Mouse (Mus musculus) monocyte, adult 5-6 weeks (primary cell): ENCODE data around the gene Myo1e. TPM values are rescaled to one million over a fixed set of nuclear protein-coding genes. Genes with fewer than 3 reads are reported as not detected.
A peak's percentile ranks its signal among the peaks of the same experiment; 100 is the strongest.

Experiments
- ATAC-seq: fragments of 153-309, 156-312 bp; replicated peaks from 2 replicates; pipeline ENCODE4 v1.8.0; 2017; ENCODE audit warnings: mild to moderate bottlenecking; ENCODE audit not compliant: low TSS enrichment, insufficient number of reproducible peaks, severe bottlenecking, poor library complexity, low FRiP score
- total RNA-seq: library from RNA; stranded (forward); fragments of 200-1000, 200-491, 200-594 nt; gene quantifications from 3 replicates; pipeline ENCODE4 v1.2.3, GENCODE M21; 2017

Myo1e gene
- total RNA-seq, 1 experiment from 2014 or later, result 17.7 TPM

DNA sequence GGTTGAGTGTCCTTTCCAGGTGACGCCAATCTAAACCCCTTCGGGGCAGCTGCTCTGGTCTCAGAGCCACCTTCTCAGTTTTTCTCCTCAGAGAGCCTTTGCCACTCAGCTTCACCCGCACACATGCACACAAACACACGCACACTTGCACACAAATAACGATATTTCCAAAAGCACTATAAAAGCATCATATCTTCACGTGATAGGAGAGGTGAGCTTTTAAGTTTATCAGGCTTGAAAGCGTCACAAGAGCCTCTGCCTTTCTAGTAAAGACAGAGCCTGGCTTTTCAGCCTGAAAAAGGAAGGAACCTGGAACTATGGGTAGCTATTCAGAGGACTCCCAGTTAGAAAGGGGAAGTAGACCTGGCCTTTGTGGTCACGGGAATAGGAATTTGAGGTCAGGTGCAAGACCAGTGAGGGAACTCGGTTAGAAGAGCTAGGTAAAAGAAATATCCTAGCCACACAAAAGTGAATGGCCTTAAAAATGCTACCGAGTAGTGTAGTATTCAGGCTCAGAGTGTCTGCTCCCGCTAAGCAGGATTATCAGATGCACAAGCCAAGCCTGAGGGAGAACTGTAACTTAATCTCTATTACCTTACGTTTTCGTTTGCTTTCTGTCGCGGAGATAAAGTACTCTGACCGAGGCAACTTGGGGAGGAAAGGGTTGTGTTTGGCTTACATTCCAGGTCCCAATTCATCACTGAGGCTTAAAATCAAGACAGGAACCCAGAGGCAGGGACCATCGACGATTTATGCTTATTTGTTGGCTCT lies 178.0 kb downstream of the Myo1e start:
- no peak for ATAC-seq

DNA sequence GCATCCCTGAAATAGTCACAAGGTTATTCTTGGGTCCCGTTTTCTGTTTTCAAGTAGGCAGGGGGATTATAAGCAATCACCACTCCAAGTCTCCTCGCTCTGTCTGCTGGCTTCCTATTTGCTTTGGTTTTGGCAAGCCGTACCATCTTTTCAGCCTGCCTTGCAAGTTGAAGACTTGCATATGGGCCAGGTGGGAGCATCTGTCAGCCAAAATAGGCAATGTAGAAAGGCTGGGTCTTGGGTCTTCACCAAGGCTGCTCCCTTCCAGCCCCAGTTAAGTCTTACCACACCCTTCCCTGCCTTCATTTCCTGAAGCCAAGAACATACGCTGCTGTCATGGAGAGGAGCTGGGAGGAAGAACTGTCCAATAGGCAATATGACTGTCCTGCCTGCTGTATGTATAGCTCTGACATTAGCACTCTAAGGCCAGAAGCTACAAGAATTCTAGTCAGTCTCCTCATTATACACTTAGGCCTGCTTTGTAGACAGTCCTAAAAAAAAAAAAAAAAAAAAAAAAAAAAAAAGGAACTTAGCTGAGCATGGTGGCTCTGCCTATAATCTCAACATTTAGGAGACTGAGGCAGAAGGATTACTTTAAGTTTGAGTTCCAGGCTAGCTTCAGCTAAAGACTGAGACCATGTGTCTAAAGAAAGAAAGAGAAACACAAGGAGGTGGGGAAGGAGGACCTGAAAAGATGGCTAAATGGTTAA lies 180.4 kb downstream of the Myo1e start:
- no peak for ATAC-seq

DNA sequence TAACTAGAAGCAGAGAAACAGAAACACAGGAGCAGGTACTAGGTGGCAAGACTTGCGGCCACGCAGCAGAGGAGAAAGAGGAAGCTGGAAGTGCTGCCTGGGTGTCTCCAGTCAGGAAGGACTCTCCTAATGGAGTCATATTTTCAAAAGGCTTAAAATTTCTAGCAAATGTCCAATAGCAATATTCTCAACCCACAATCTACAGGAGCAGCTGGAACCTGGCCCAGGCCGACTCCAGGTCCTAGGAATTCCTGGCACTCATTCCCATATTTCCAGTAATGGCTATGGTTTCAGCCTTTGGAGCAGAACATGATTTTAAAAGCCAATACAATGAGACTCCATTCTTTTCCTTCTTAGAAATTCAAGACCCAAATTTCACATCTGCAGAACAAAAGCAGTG lies 182.4 kb downstream of the Myo1e start:
- ATAC-seq, result no peak

GRCm38 (mm10) chr9:70391042-70391441 lies 183.9 kb downstream of the Myo1e start:
- no peak for ATAC-seq

GRCm38 (mm10) chr9:70391660-70392562 lies 184.8 kb downstream of the Myo1e start:
- ATAC-seq, result no peak

DNA sequence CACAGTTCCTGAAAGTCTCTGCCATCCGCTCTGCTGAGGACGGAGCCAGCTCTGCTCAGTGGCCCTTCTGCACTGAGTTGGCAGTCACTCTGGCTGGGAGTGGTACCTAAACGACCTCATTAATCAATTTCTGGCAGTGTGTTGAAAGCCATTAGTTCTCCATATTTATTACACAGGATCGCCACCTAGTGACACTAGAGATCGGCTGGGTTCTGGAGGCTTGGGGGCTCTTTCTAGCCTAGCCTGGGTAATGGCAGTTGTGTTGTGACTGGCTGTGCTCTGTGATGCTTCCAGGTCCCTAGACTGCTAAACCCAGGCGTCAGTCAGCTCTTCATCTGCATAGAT lies 185.4 kb downstream of the Myo1e start:
- no peak for ATAC-seq

DNA sequence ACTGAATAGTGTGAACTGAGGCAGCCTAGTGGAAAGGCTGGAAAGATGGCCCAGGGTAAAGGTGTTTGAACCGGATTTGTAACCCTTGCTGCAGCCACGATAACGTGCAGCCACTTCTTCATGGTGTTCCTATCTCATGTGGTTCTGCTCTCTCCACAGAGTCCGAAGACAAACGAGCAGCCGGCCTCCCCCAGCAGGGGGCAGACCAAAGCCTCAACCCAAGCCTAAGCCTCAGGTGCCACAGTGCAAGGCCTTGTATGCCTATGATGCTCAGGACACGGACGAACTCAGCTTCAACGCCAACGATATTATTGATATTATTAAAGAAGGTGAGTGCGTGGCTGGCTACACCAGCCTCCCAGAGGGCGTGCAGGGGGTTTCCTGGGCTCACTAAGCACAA lies 188.5 kb downstream of the Myo1e start:
- ATAC-seq, result no peak

GRCm38 (mm10) chr9:70396083-70396482 lies 188.9 kb downstream of the Myo1e start:
- no peak for ATAC-seq

- ATAC-seq, result no peak
These were observed 194.9 kb downstream of the Myo1e start for GRCm38 (mm10) chr9:70401937-70402539.

- ATAC-seq, result no peak
These were observed 199.4 kb downstream of the Myo1e start for GRCm38 (mm10) chr9:70406596-70406995.

- no peak for ATAC-seq
These were observed 201.6 kb downstream of the Myo1e start for GRCm38 (mm10) chr9:70408791-70409190.

- ATAC-seq, result no peak
These were observed 202.6 kb downstream of the Myo1e start for GRCm38 (mm10) chr9:70409743-70410142.

DNA sequence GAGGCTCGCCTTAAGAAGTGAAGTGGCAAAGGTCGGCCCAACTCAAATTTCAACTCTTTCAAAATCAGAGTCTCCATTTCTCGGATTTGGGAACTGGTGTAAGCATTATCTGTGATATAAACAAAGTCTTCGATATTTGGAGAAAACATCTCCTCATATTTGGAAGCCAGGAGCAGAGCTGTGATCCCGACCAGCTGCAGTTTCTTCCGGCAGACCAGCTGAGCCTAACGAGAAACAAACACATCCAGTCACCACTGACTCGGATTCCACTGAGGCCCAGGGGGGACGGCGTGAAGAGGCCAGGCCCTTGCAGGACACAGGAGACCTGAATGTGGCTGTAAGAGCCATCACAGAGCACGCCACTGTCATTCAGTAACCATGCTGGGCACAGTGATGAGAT lies 203.5 kb downstream of the Myo1e start:
- ATAC-seq, result no peak

- ATAC-seq, result no peak
These were observed 205.9 kb downstream of the Myo1e start for GRCm38 (mm10) chr9:70413038-70413437.

- ATAC-seq, result no peak
These were observed 209.3 kb downstream of the Myo1e start for GRCm38 (mm10) chr9:70416412-70416811.

DNA sequence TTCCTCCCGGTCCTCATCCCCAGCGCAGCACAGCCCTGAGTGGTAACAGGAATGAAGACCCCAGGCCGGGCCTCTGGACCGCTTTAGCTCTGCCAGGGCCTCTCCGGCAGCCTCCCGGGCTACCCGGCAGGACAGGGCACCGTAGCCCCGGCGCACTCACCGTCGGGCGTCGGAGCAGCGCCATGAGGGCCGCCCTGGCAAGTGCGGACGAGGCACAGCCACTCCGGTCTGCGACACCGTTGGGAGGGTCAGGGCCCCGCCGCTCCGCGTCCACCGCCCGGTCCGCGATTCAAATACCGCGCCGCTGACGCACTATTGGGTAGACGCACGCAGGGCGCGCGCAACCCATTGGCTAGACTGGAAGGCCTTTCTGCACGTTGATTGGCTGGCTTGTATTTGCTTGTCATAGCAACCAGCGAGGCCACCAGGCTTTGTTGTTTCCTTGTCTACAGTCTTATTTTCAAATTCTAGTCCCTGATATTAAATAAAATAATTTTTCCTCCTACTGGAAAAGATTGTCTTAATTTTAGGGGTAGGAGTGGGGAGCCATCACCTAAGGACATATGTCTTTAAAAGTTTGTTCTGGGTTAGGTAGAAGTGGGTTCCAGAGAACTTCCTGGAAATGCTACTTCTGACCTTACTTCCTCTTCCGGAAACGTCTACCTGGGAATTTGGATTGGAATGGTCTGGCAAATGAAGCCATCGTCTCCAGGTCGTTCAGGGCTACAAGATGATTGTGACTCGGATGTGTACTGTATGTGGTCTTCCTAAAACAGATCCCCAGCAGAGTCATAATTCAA lies 214.3 kb downstream of the Myo1e start, which contains the start of gene Ccnb2:
TSS of gene Ccnb2 (minus strand) at position 291 of the 800 bp plus-strand sequence.
- ATAC-seq, result peak; percentile 99

DNA sequence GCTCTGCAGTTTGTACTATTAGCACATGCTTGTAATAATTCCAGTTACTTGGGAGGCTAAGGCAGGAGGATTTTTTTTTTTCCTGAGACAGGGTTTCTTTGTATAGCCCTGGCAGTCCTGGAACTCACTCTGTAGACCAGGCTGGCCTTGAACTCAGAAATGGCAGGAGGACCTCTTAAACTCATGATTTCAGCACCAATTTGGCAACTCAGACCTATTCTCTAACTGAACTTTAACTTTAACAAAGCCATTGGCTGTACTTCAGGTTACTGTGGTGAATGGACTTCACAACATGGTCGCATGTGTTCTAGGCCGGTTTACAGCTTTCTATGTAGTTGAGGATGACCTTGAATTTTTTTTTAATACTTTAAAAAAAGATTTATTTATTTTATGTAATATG lies 215.5 kb downstream of the Myo1e start:
- ATAC-seq, result no peak

DNA sequence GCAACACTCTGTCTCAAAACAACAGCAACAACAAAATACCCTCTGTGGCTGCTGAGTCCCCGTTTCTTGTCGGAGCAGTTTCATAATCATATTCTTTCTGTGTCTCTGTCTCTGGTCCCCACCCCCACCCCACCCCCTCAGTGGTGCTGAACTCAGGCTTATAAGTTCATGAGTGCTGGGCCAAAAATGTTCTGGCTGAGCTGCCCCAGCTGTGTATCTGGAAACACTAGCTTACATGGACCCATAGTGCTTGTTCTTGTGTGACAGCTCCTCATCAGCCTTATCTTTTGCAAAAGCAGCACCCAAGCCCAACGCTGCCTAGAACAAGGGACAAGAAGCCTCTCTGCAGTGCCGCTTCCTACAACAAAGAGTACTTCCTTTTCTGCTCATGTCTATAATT lies 232.8 kb downstream of the Myo1e start:
- ATAC-seq, result no peak
